Mouse (Mus musculus): ENCODE data around the gene Tns2. TPM values are rescaled to one million over a fixed set of nuclear protein-coding genes. Genes with fewer than 3 reads are reported as not detected.

The Tns2 gene
- total and polyA plus RNA-seq, 2 experiments from 2014 or later = 5.0 to 8.4 TPM

- H3K4me1 ChIP-seq (ENCODE audit: insufficient read depth) = no peaks in the 10 kb centered on the region
- peak overlapping the region; percentile 58 for H3K4me2 ChIP-seq (ENCODE audit: low read depth)
- H3K9ac ChIP-seq = no peak overlapping the region
- no peaks in the 10 kb centered on the region for H3K9me3 ChIP-seq (ENCODE audit: low read length)
- H3K36me3 ChIP-seq (ENCODE audit: insufficient read depth) = no peaks in the 10 kb centered on the region
- 31% methylated on average over 18 of the region's 18 CpGs for WGBS
- DNase-seq (no peak), ATAC-seq (no peak)
- no peak overlapping the region for H3K27ac ChIP-seq (ENCODE audit: low read depth, low read length)
- H3K4me3 ChIP-seq (ENCODE audit: low read depth, low read length) = no peak overlapping the region
- peaks cover 7% of the 10 kb centered on the region for H3K27me3 ChIP-seq (ENCODE audit: insufficient read depth, low read length)
- peak; percentile 31 for TF ChIP-seq CTCF (IDR thresholded peaks at IDR 0.05; ENCODE audit: low read depth)
These were observed 5.8 kb downstream of the Tns2 start for GRCm38 (mm10) chr15:102105764-102106730.

DNA sequence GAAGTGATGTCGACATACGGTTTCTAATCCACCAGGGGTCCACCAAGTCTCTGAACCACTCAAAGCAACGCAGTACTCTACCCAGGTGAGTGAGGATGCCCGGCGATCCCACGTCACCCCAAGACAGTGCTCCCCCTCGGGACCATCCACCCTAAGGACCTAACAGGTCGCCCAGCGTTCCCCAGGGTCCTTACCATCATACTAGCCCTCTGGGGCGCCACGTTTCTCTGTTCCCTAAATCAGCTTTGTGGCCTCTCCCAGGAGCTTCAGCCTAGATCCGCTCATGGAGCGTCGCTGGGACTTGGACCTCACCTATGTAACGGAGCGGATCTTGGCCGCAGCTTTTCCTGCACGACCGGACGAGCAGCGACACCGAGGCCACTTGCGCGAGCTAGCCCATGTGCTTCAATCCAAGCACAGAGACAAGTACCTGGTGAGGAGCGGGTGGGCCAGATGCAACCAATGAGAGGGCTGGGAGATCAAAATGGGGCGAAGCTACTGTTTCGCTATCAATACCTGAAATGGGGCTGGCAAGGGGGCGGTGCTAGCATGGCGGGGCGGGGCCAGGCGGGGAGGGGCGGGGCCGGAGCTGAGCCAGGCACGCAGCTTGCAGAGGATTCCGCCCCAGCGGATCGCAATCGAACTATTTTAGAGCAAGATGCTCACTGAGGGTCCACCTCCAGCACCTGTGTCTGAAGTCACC is 6.7 kb downstream of the Tns2 start:
- Histone ChIP-seq H3K27me3 (ENCODE audit: insufficient read depth, low read length) (peaks cover 7% of the 10 kb centered on the region), H3K4me2 (ENCODE audit: low read depth) (peak overlapping the region; percentile 58), H3K36me3 (ENCODE audit: insufficient read depth) (no peaks in the 10 kb centered on the region), H3K4me1 (ENCODE audit: insufficient read depth) (no peaks in the 10 kb centered on the region), H3K4me3 (ENCODE audit: low read depth, low read length) (peak overlapping the region; percentile 34), H3K27ac (ENCODE audit: low read depth, low read length) (no peak overlapping the region), H3K9ac (peak overlapping the region; percentile 22; the same call in 1 of the 2 replicates), H3K9me3 (ENCODE audit: low read length) (no peaks in the 10 kb centered on the region)
- WGBS = 3% methylated on average over 38 of the region's 38 CpGs
- ATAC-seq (peak; percentile 12; the same call in 1 of the 2 replicates), DNase-seq (no peak)
- TF ChIP-seq CTCF (IDR thresholded peaks at IDR 0.05; ENCODE audit: low read depth) = no peak

DNA sequence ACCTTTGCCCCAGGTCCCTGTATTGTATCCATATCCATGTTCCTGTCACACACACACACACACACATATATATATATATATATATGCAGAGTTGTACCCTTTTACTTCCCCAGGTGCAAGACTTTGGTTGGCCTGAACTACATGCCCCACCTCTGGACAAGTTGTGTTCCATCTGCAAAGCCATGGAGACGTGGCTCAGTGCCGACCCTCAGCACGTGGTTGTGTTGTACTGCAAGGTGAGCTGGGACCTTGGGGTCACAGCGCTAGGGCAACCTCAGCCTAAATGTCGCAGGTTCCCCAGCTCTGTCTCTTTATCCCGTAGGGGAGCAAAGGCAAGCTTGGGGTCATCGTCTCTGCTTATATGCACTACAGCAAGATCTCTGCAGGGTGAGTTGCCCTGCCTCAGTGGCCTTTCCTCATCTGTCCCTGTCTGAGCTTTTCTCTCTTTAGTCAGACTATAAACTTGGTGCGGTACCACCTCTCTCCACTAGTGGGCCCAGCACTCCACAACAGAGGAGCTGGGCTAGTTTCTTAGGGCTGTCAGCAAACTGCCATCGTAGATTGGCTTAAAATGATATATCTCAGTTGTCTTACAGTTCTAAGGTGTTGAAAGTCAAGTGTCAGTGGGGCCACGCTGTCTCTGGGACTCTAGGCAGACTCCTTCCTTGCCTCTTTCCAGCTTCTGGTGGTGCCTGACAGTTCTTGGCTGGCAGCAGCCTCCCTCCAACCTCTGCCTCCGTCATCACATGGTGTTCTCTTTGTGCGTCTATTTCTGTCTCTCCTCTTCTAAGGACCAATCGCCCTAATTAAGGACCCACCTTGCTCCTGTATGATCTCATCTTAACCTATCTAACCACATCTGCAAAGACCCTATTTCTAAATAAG is 7.7 kb downstream of the Tns2 start:
- WGBS = 34% methylated on average over 13 of the region's 13 CpGs
- no peaks in the 10 kb centered on the region for H3K9me3 ChIP-seq (ENCODE audit: low read length)
- peaks cover 7% of the 10 kb centered on the region for H3K27me3 ChIP-seq (ENCODE audit: insufficient read depth, low read length)
- TF ChIP-seq CTCF (IDR thresholded peaks at IDR 0.05; ENCODE audit: low read depth) = peak; percentile 86
- H3K4me1 ChIP-seq (ENCODE audit: insufficient read depth) = no peaks in the 10 kb centered on the region
- peak; percentile 28; the same call in 1 of the 2 replicates for ATAC-seq
- no peak overlapping the region for H3K27ac ChIP-seq (ENCODE audit: low read depth, low read length)
- peak overlapping the region; percentile 58 for H3K4me2 ChIP-seq (ENCODE audit: low read depth)
- no peaks in the 10 kb centered on the region for H3K36me3 ChIP-seq (ENCODE audit: insufficient read depth)
- H3K9ac ChIP-seq = no peak overlapping the region
- DNase-seq = peak; percentile 83
- peak overlapping the region; percentile 34; the same call in 1 of the 2 replicates for H3K4me3 ChIP-seq (ENCODE audit: low read depth, low read length)

- Histone ChIP-seq H3K27me3 (ENCODE audit: insufficient read depth, low read length) (peaks cover 7% of the 10 kb centered on the region), H3K9ac (no peak overlapping the region), H3K4me2 (ENCODE audit: low read depth) (no peak overlapping the region), H3K4me1 (ENCODE audit: insufficient read depth) (no peaks in the 10 kb centered on the region), H3K27ac (ENCODE audit: low read depth, low read length) (0 out of 2 replicates have a peak overlapping the region, but pooled peaks have one; percentile 9), H3K9me3 (ENCODE audit: low read length) (no peaks in the 10 kb centered on the region), H3K4me3 (ENCODE audit: low read depth, low read length) (no peak overlapping the region), H3K36me3 (ENCODE audit: insufficient read depth) (no peaks in the 10 kb centered on the region)
- peak; percentile 79 for TF ChIP-seq CTCF (IDR thresholded peaks at IDR 0.05; ENCODE audit: low read depth)
- DNase-seq (peak; percentile 84), ATAC-seq (peak; percentile 60)
- WGBS = 45% methylated on average over 18 of the region's 18 CpGs
These were observed 8.7 kb downstream of the Tns2 start for GRCm38 (mm10) chr15:102108651-102109525.

- DNase-seq (no peak), ATAC-seq (no peak)
- H3K36me3 ChIP-seq (ENCODE audit: insufficient read depth) = 0 out of 2 replicates have a peak, but pooled peaks cover under 1% of the 10 kb centered on the region
- no peaks in the 10 kb centered on the region for H3K4me1 ChIP-seq (ENCODE audit: insufficient read depth)
- no peak overlapping the region for H3K4me2 ChIP-seq (ENCODE audit: low read depth)
- no peak for TF ChIP-seq CTCF (IDR thresholded peaks at IDR 0.05; ENCODE audit: low read depth)
- H3K27me3 ChIP-seq (ENCODE audit: insufficient read depth, low read length) = peaks cover 7% of the 10 kb centered on the region
- no peak overlapping the region for H3K4me3 ChIP-seq (ENCODE audit: low read depth, low read length)
- no peak overlapping the region for H3K27ac ChIP-seq (ENCODE audit: low read depth, low read length)
- H3K9me3 ChIP-seq (ENCODE audit: low read length) = no peaks in the 10 kb centered on the region
- WGBS = 94% methylated on average over 7 of the region's 7 CpGs
- no peak overlapping the region for H3K9ac ChIP-seq
These were observed 10.1 kb downstream of the Tns2 start for GRCm38 (mm10) chr15:102110271-102110670.
